Mouse (Mus musculus) embryonic facial prominence, embryonic 11.5 days (tissue): ENCODE measurements around the gene Yap1. TPM values are rescaled to one million over a fixed set of nuclear protein-coding genes. Genes with fewer than 3 reads are reported as not detected.
A peak's percentile ranks its signal among the peaks of the same experiment; 100 is the strongest.

Source experiments
- ATAC-seq: fragments of 200-750 bp; cut with Nextera tagmentation; replicated peaks from 2 replicates; pipeline ENCODE4 v1.8.0; 2017; ENCODE audit warnings: low read depth; ENCODE audit not compliant: insufficient number of reproducible peaks, low FRiP score, low TSS enrichment
- DNase-seq: peaks from one replicate; pipeline ENCODE4 v3.0.0-alpha.2; 2015; ENCODE audit warnings: low spot score
- H3K27ac ChIP-seq: fragments of 300-500 bp; sonication (generic); replicated peaks from 2 replicates; pipeline ENCODE4 v1.5.1; 2014; ENCODE audit warnings: mild to moderate bottlenecking, low read depth, low read length, control low read depth
- H3K27me3 ChIP-seq: fragments of 300-500 bp; sonication (generic); 2 replicates; pipeline ENCODE4 v1.6.1; 2014; ENCODE audit warnings: mild to moderate bottlenecking, low read length, moderate library complexity, mixed read lengths; ENCODE audit not compliant: control insufficient read depth, insufficient read depth
- H3K36me3 ChIP-seq: fragments of 300-500 bp; sonication (generic); replicated peaks from 2 replicates; pipeline ENCODE4 v1.6.1; 2014; ENCODE audit warnings: low read depth, mild to moderate bottlenecking, low read length, moderate library complexity, mixed read lengths; ENCODE audit not compliant: control insufficient read depth, insufficient read depth
- H3K4me1 ChIP-seq: fragments of 300-500 bp; sonication (generic); 2 replicates; pipeline ENCODE4 v1.6.1; 2014; ENCODE audit warnings: low read length, mixed read lengths; ENCODE audit not compliant: control insufficient read depth, insufficient read depth
- H3K4me2 ChIP-seq: fragments of 300-500 bp; sonication (generic); 2 replicates; pipeline ENCODE4 v1.6.1; 2014; ENCODE audit warnings: low read depth, mild to moderate bottlenecking, control low read depth, low read length, moderate library complexity
- H3K4me3 ChIP-seq: fragments of 300-500 bp; sonication (generic); 2 replicates; pipeline ENCODE4 v1.5.1; 2014; ENCODE audit warnings: low read depth, low read length, control low read depth
- H3K9ac ChIP-seq: fragments of 300-500 bp; sonication (generic); replicated peaks from 2 replicates; pipeline ENCODE4 v1.6.1; 2014; ENCODE audit warnings: mild to moderate bottlenecking, control low read depth, low read length
- H3K9me3 ChIP-seq: fragments of 300-500 bp; sonication (generic); replicated peaks from 2 replicates; pipeline ENCODE4 v1.6.1; 2016; ENCODE audit warnings: mild to moderate bottlenecking, low read length, inconsistent platforms, mixed read lengths; ENCODE audit not compliant: control insufficient read depth
- WGBS: fragments of 180-500 bp; shearing (Covaris S2); extraction: QIAGEN DNeasy Blood & Tissue Kit; methylation state at CpG from one replicate; pipeline ENCODE4 v1.1.7; 2014; 5-methylcytosine and 5-hydroxymethylcytosine counted together
- polyA plus RNA-seq: library from polyadenylated mRNA; unstranded; fragments of >200 nt; fragmentation: Nextera tagmentation; extraction: Ambion mirVana; gene quantifications from 2 replicates; pipeline ENCODE4 v1.2.1, GENCODE M21; 2014

The Yap1 gene
- polyA plus RNA-seq, 1 experiment from 2014 or later, result 41.9 TPM

DNA sequence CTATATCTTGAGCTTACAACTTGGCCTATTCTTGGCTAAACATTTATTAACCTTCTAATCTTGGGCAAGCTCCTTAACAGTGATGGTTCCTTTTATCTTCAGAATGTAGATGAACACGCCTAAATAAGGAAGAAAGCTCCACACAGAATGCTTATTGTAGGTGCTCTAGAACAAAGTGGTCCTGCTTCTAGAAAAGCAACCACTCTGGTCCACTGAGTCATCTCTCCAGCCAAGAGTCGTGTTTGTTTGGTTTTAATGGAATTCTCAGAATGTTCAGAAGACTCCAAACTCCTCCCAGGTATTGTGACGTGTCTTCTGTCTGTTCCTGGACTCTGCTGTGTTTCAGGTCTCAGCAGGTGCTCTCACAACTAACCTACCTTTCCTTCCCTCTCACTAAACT, 38.8 kb downstream of the Yap1 start:
- H3K27ac ChIP-seq, result no peak overlapping the region
- H3K9me3 ChIP-seq, result no peaks in the 10 kb centered on the region
- H3K27me3 ChIP-seq, result no peaks in the 10 kb centered on the region
- H3K9ac ChIP-seq, result no peak overlapping the region
- DNase-seq (no peak), ATAC-seq (no peak)
- no peaks in the 10 kb centered on the region for H3K4me1 ChIP-seq
- WGBS, result 82% methylated on average over 3 of the region's 3 CpGs
- no peak overlapping the region for H3K4me2 ChIP-seq
- no peaks in the 10 kb centered on the region; the same call in 1 of the 2 replicates for H3K36me3 ChIP-seq
- H3K4me3 ChIP-seq, result no peak overlapping the region

DNA sequence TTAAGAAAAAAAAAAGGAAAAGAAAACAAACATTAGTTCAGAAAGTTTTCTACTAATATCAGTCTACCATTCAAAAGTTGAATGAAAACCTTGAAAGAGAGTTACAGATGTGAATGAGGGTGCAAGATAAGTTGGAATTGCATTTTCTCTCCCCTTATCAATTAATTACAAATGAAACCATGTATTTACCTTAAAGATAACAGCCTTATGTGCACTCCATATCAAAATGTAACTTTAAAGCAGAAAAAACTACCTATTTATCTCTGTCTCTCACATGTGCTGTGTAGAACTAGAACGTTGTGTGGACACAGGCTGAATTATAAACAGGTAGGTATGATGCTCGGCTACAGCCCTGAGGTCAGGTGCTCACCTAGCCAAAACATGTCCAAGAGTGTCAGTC, 40.5 kb downstream of the Yap1 start:
- H3K27ac ChIP-seq, result no peak overlapping the region
- no peaks in the 10 kb centered on the region for H3K9me3 ChIP-seq
- H3K9ac ChIP-seq, result no peak overlapping the region
- H3K4me3 ChIP-seq, result no peak overlapping the region
- H3K4me2 ChIP-seq, result no peak overlapping the region
- 81% methylated on average over 2 of the region's 2 CpGs for WGBS
- DNase-seq (no peak), ATAC-seq (no peak)
- no peaks in the 10 kb centered on the region; the same call in 1 of the 2 replicates for H3K36me3 ChIP-seq
- H3K4me1 ChIP-seq, result no peaks in the 10 kb centered on the region
- H3K27me3 ChIP-seq, result no peaks in the 10 kb centered on the region

DNA sequence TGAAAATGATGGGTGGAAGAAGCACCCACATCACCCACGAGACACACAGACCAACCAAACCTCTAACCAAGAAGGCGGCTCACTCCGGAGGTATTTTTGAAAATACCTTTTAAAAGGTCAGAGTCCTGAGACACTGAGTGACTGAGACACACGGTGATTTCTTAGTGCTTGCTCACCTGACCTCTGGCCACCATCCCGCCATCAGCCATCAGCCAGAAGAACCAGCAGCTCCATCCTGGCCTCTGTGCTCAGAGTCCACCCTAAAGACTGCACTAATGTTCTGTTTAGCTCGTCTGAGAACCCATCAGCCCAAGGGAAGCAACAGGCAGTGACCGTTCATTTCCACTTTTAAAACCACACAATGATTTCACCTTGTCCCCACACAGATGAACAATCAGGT, 41.5 kb downstream of the Yap1 start:
- WGBS, result 79% methylated on average over 7 of the region's 7 CpGs
- H3K27me3 ChIP-seq, result no peaks in the 10 kb centered on the region
- no peak overlapping the region for H3K4me2 ChIP-seq
- H3K36me3 ChIP-seq, result no peaks in the 10 kb centered on the region; the same call in 1 of the 2 replicates
- no peak overlapping the region for H3K27ac ChIP-seq
- no peaks in the 10 kb centered on the region for H3K9me3 ChIP-seq
- ATAC-seq, result no peak
- DNase-seq, result no peak
- no peak overlapping the region for H3K4me3 ChIP-seq
- H3K4me1 ChIP-seq, result no peaks in the 10 kb centered on the region
- no peak overlapping the region for H3K9ac ChIP-seq

DNA sequence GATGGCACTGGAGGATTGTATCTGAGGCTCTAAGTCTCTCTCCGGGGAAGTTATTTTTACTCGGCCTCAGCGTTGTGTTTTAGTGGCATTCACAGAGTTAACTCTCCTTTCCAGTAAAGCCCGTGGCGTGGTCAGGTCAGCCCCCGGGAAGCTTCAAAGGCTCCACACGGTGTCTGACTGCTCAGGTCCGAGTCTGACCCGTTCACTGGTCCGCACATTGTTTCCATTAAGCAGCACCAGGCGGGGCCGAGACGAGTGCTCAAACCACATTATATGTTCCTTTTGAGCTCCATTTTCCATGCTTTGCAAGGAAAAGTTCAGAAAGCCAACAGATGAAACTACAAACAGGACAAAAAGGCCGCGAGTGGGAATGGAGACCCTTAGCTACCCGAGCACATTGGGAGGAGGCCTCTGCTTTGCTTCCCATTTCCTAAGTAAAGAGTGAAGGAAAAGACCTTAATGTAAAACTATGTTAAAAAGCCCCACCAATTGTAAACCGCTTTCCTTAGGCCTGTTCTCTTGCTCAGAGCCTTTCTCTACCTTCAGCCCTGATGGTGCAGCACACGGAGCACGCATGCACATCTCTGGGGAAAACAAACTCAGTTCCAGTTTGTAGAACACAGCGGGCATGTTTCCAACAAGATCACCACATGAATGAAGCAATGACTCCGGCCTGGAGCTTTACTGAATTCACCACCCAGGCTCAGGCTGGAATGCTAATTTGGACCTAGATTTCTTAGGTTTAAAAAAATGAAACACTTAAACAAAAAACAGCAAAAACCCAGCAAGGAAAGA, 42.8 kb downstream of the Yap1 start:
- Histone ChIP-seq H3K4me2 (no peak overlapping the region), H3K4me3 (no peak overlapping the region), H3K4me1 (no peaks in the 10 kb centered on the region), H3K9me3 (no peaks in the 10 kb centered on the region), H3K27me3 (no peaks in the 10 kb centered on the region), H3K9ac (no peak overlapping the region), H3K36me3 (no peaks in the 10 kb centered on the region; the same call in 1 of the 2 replicates), H3K27ac (peak overlapping the region; percentile 78)
- DNase-seq (peak; percentile 75), ATAC-seq (peak; percentile 24; the same call in 1 of the 2 replicates)
- WGBS, result 18% methylated on average over 21 of the region's 21 CpGs

DNA sequence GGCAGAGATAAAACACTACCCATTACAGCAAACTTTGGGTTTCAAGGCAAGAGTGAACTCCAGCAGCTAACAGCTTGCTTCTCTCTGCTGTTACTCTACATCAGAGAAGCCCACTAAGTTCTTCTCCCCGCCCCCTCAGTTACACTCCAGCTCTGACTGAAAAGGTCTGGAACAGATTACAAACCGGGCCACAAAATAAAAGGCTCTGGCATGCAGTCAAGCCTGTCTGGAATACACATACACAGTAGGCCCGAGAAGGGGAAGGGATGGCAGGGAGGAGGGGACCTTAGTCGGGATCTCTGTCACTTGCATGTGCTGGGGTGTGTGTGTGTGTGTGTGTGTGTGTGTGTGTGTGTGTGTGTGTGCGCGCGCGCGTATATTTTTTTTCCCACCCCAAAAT, 44.0 kb downstream of the Yap1 start:
- no peaks in the 10 kb centered on the region for H3K9me3 ChIP-seq
- no peaks in the 10 kb centered on the region for H3K27me3 ChIP-seq
- H3K27ac ChIP-seq, result peak overlapping the region; percentile 78
- 50% methylated on average over 9 of the region's 9 CpGs for WGBS
- ATAC-seq (peak; percentile 89), DNase-seq (peak; percentile 89)
- H3K9ac ChIP-seq, result no peak overlapping the region
- no peak overlapping the region for H3K4me2 ChIP-seq
- no peaks in the 10 kb centered on the region for H3K36me3 ChIP-seq
- no peaks in the 10 kb centered on the region for H3K4me1 ChIP-seq
- H3K4me3 ChIP-seq, result no peak overlapping the region

DNA sequence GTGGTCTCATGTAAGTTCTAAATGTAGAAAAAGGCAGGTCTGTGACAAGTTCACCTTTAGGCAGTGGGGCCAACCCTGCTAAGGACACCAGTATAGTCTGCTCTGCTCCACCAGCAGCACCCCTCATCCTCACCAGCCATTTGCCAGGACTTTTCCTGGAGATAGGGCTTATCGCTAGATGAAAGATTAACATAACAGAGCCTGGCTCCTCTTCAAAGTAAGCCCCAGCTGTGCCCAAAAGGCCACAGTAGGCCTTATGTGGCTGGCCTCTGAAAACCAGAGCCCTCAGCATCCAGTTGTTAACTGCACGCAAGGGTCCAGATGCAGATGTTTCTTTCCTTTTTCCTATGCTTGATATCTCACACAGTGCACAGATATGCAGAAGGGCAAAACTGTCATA, 45.1 kb downstream of the Yap1 start:
- Histone ChIP-seq H3K36me3 (peaks cover 3% of the 10 kb centered on the region; the same call in 1 of the 2 replicates), H3K9me3 (no peaks in the 10 kb centered on the region), H3K27me3 (no peaks in the 10 kb centered on the region), H3K27ac (no peak overlapping the region), H3K4me2 (no peak overlapping the region), H3K9ac (no peak overlapping the region), H3K4me1 (no peaks in the 10 kb centered on the region), H3K4me3 (no peak overlapping the region)
- WGBS, result 84% methylated on average over 2 of the region's 2 CpGs
- no peak for ATAC-seq
- no peak for DNase-seq

GRCm38 (mm10) chr9:7958025-7958593, 46.3 kb downstream of the Yap1 start:
- DNase-seq, result no peak
- Histone ChIP-seq H3K4me2 (no peak overlapping the region), H3K4me1 (no peaks in the 10 kb centered on the region), H3K9me3 (no peaks in the 10 kb centered on the region), H3K4me3 (no peak overlapping the region), H3K36me3 (peaks cover 3% of the 10 kb centered on the region; the same call in 1 of the 2 replicates), H3K9ac (no peak overlapping the region), H3K27me3 (no peaks in the 10 kb centered on the region), H3K27ac (no peak overlapping the region)
- 68% methylated on average over 7 of the region's 7 CpGs for WGBS
- no peak for ATAC-seq

DNA sequence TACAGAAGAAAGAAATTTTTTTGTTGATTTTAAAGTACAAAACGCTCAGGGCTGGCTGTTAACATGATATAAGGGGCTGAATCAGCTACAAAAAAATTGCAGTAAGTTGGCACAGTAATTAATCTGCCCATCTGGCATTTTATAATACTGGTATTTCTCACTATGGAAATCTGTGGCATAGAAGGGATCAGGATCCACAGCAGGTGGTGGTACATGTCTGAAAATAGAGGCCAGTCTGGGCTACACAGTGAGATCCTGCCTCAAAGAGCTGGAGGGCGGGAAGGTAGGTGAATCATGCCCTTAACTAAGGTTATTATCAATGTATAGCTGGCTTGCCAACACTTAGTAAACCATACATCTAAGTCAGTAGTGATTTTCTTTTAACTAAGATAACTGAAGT, 47.0 kb downstream of the Yap1 start:
- Histone ChIP-seq H3K9me3 (no peaks in the 10 kb centered on the region), H3K36me3 (peaks cover 10% of the 10 kb centered on the region; the same call in 1 of the 2 replicates), H3K27ac (no peak overlapping the region), H3K27me3 (no peaks in the 10 kb centered on the region), H3K4me1 (no peaks in the 10 kb centered on the region), H3K9ac (no peak overlapping the region), H3K4me3 (no peak overlapping the region), H3K4me2 (no peak overlapping the region)
- ATAC-seq (no peak), DNase-seq (no peak)
- 92% methylated on average over 2 of the region's 2 CpGs for WGBS
